Mouse (Mus musculus): ENCODE data around the gene Cdk15.

DNA sequence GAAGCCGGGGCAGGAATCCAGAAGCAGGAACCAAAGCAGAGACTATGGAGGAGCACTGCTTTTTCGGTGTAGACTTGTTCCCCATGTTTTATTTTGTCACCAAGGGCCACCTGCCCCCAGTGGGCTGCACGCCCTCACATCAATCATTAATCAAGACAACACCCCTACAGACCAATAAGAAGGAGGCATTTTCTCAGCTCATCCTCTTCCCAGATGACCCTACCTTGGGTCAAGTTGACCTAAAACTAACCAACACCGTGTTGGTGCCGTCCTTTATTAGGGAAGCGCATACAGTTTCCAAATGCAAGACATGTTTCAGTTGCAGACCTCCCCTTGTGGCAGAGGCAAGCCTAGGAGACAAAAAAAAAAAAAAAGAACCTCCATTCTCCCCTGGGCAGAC is 132.5 kb downstream of the Cdk15 start:
- no peak for TF ChIP-seq GATA1 (IDR thresholded peaks at IDR 0.05; ENCODE audit: borderline replicate concordance, low read length)
- no peak for TF ChIP-seq FLI1 (IDR thresholded peaks at IDR 0.05; ENCODE audit: low read length)

Measured in megakaryocyte, embryonic 14.5 days (primary cell).